Mouse (Mus musculus) cerebellum, postnatal 10 days (tissue): ENCODE measurements at regions not wholly inside any gene's neighbourhood (a gene's known extent, or its start where the extent isn't known, plus 50 kb on each side); places are given as distances from the start of the nearest gene placed in this dataset.
"Not testable (repeated sequence)": the region's sequence is repeated elsewhere in the genome, so short reads cannot be mapped to it uniquely, and the experiment has no call there.

Experiments used
- DNase-seq, 2 experiments: peaks; one replicate each; pipeline ENCODE4 v3.0.0; 2021; ENCODE audit warnings: mixed read lengths in 2 of 2

GRCm38 (mm10) chr10:120726369-120726768, 172.5 kb downstream of the Msrb3 start:
- no peak for DNase-seq

- DNase-seq: no peak
Measured at GRCm38 (mm10) chr10:120721956-120722532, 176.9 kb downstream of the Msrb3 start.

- no peak for DNase-seq
Measured at GRCm38 (mm10) chr10:120720981-120721380, 177.9 kb downstream of the Msrb3 start.

GRCm38 (mm10) chr10:120720061-120720460, 178.8 kb downstream of the Msrb3 start:
- DNase-seq: no peak

- no peak for DNase-seq
Measured at GRCm38 (mm10) chr10:120717159-120717567, 181.7 kb downstream of the Msrb3 start.

GRCm38 (mm10) chr10:120716391-120716790, 182.5 kb downstream of the Msrb3 start:
- DNase-seq: no peak

- no peak for DNase-seq
Measured at GRCm38 (mm10) chr10:120707771-120708750, 190.8 kb downstream of the Msrb3 start.

GRCm38 (mm10) chr10:120706684-120707290, 192.1 kb downstream of the Msrb3 start:
- DNase-seq: no peak

GRCm38 (mm10) chr10:120701833-120702232, 197.1 kb downstream of the Msrb3 start:
- peak; percentile 89 to 91 for DNase-seq

GRCm38 (mm10) chr10:120697275-120697856, 201.5 kb downstream of the Msrb3 start:
- DNase-seq: no peak

GRCm38 (mm10) chr10:120696481-120696880, 202.4 kb downstream of the Msrb3 start:
- no peak for DNase-seq

GRCm38 (mm10) chr10:120694472-120694871, 204.4 kb downstream of the Msrb3 start:
- DNase-seq: no peak

- peak in 1 of 2 experiments; percentile 33 for DNase-seq
Measured at GRCm38 (mm10) chr10:120691451-120691850, 207.4 kb downstream of the Msrb3 start.

- DNase-seq: no peak
Measured at GRCm38 (mm10) chr10:120686123-120686522, 209.9 kb upstream of the Hmga2 start.

GRCm38 (mm10) chr10:120682021-120682420, 205.8 kb upstream of the Hmga2 start:
- DNase-seq: no peak

GRCm38 (mm10) chr10:120679982-120680381, 203.7 kb upstream of the Hmga2 start:
- DNase-seq: no peak

- DNase-seq: no peak
Measured at GRCm38 (mm10) chr10:120678277-120678676, 202.0 kb upstream of the Hmga2 start.

GRCm38 (mm10) chr10:120675369-120675768, 199.1 kb upstream of the Hmga2 start:
- no peak for DNase-seq

- no peak for DNase-seq
Measured at GRCm38 (mm10) chr10:120674321-120675045, 198.2 kb upstream of the Hmga2 start.

GRCm38 (mm10) chr10:120667678-120668031, 191.4 kb upstream of the Hmga2 start:
- not testable (repeated sequence) for DNase-seq

- DNase-seq: peak; percentile 88
Measured at GRCm38 (mm10) chr10:120666985-120667677, 190.9 kb upstream of the Hmga2 start.
